Mouse (Mus musculus): ENCODE measurements at regions not wholly inside any gene's neighbourhood (a gene's known extent, or its start where the extent isn't known, plus 50 kb on each side); places are given as distances from the start of the nearest gene placed in this dataset.

DNA sequence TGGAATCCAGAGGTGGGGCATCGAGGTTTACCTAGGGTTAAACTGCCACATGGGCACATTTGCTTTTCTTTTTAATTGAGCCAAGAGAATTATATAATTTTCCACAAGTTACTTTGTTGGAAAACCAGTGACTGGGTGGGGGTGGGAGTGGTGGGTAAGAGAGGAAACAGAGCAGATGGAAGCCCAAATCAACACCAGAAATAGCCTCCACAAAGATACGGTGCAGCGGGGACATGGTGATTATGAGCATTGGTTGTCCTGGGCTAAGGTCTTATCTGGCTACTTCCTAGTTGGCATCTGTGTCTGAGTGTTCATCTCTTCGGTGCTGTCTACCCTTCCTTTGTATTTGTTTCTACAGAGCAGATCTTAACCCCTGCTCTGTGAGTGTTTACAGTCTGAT lies 250.1 kb upstream of the Rora start:
- H3K27ac ChIP-seq, result peak overlapping the region; percentile 52
- H3K9ac ChIP-seq (ENCODE audit: low read depth, low read length), result no peak overlapping the region
- no peak overlapping the region for H3K4me3 ChIP-seq
- peaks cover 6% of the 10 kb centered on the region for H3K4me1 ChIP-seq (ENCODE audit: control insufficient read depth, insufficient read depth, low read length)
- intact Hi-C loops (cut with DNase I), result loop anchor here (5.0 kb wide), 1 partner anchor 101 kb away; no protein-coding TSS in a partner anchor
- H3K27me3 ChIP-seq (ENCODE audit: control insufficient read depth, insufficient read depth, low read length), result no peaks in the 10 kb centered on the region
- DNase-seq, result peak in 1 of 2 experiments; percentile 13
- no peaks in the 10 kb centered on the region for H3K36me3 ChIP-seq (ENCODE audit: control insufficient read depth, insufficient read depth, low read length)
- 27% methylated on average over 4 of the region's 4 CpGs for WGBS
- TF ChIP-seq POLR2A (IDR thresholded peaks at IDR 0.05; ENCODE audit: insufficient read depth, low read depth, low read length) (no peak), EP300 (IDR thresholded peaks at IDR 0.05; ENCODE audit: insufficient read depth, low read depth, low read length) (0 out of 2 replicates have a peak, but pooled peaks have one; percentile 25), CTCF (IDR thresholded peaks at IDR 0.05) (no peak)
- no peaks in the 10 kb centered on the region for H3K79me2 ChIP-seq (replicated peaks; ENCODE audit: control insufficient read depth, insufficient read depth, low read length)

DNA sequence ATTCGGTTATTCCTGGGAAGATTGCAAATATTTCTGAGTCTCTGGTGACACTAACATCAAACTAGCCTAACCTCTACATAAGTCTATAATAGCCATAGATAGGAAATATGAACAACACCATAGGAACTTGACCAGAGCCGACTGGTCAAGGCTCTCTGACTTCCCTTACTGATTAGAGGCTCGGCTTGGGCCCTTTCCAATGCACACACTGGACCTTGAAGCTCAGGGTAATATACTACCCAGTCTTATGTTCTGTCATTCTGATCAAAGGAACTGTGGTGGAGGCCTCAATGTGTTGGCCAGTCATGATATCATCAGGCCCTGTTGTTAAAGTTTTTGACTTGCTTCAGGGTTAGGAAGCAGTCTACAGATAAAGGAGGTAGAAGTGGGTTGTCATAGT lies 243.8 kb upstream of the Rora start:
- H3K4me1 ChIP-seq (ENCODE audit: control insufficient read depth, insufficient read depth, low read length), result no peaks in the 10 kb centered on the region
- intact Hi-C loops (cut with DNase I), result no loop called here
- H3K79me2 ChIP-seq (replicated peaks; ENCODE audit: control insufficient read depth, insufficient read depth, low read length), result no peaks in the 10 kb centered on the region
- DNase-seq, result no peak
- no peak for TF ChIP-seq POLR2A (IDR thresholded peaks at IDR 0.05; ENCODE audit: insufficient read depth, low read depth, low read length)
- TF ChIP-seq CTCF (IDR thresholded peaks at IDR 0.05), result no peak
- no peak for TF ChIP-seq EP300 (IDR thresholded peaks at IDR 0.05; ENCODE audit: insufficient read depth, low read depth, low read length)
- H3K27me3 ChIP-seq (ENCODE audit: control insufficient read depth, insufficient read depth, low read length), result no peaks in the 10 kb centered on the region
- 67% methylated on average over 3 of the region's 3 CpGs for WGBS
- no peak overlapping the region for H3K27ac ChIP-seq
- H3K4me3 ChIP-seq, result no peak overlapping the region
- no peaks in the 10 kb centered on the region for H3K36me3 ChIP-seq (ENCODE audit: control insufficient read depth, insufficient read depth, low read length)
- no peak overlapping the region for H3K9ac ChIP-seq (ENCODE audit: low read depth, low read length)

DNA sequence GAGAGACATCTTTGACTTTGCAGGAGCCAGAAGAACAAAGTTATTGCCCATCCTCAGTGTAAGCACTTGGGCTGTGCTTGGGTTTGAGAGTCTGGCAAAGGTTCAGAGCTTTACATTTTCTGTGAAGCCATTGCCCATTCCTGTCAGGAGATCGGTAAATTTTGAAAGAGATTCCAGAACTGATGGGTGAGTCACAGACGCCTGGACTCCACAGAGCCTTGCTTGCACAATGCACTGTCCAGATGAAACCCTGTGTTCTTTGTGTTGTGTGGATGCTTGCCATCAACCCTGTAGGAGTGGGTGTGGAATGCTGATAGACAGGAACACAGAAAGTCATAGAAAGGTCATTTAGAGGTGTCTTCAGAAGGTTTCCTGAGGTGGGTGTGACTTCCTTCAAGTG lies 227.3 kb upstream of the Rora start:
- Histone ChIP-seq H3K9ac (ENCODE audit: low read depth, low read length) (no peak overlapping the region), H3K4me1 (ENCODE audit: control insufficient read depth, insufficient read depth, low read length) (no peaks in the 10 kb centered on the region), H3K4me3 (no peak overlapping the region), H3K27me3 (ENCODE audit: control insufficient read depth, insufficient read depth, low read length) (no peaks in the 10 kb centered on the region), H3K36me3 (ENCODE audit: control insufficient read depth, insufficient read depth, low read length) (no peaks in the 10 kb centered on the region), H3K79me2 (replicated peaks; ENCODE audit: control insufficient read depth, insufficient read depth, low read length) (no peaks in the 10 kb centered on the region), H3K27ac (no peak overlapping the region)
- DNase-seq, result no peak
- intact Hi-C loops (cut with DNase I), result no loop called here
- no peak for TF ChIP-seq EP300 (IDR thresholded peaks at IDR 0.05; ENCODE audit: insufficient read depth, low read depth, low read length)
- no peak for TF ChIP-seq POLR2A (IDR thresholded peaks at IDR 0.05; ENCODE audit: insufficient read depth, low read depth, low read length)
- no peak for TF ChIP-seq CTCF (IDR thresholded peaks at IDR 0.05)
- 56% methylated on average over 2 of the region's 2 CpGs for WGBS

DNA sequence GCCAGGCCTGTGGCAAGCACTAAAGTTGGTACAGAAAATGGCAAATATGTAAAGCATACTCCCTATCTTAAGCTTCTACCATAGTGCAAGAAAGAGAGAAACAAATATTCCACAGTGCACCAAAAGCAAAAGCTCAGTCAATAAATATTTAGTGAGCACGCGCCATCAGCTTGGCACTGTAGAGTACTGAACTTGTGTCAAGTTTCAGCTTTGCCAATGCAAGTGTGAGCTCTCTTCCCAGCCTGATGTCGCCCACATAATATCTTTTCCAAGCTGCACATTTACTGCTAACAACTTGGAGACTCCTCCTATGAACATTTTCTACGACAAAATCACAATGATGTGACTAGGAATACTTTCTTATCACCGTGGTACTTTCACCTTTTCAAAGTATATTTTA lies 190.8 kb upstream of the Rora start:
- no peak for DNase-seq
- Histone ChIP-seq H3K27ac (no peak overlapping the region), H3K9ac (ENCODE audit: low read depth, low read length) (no peak overlapping the region), H3K27me3 (ENCODE audit: control insufficient read depth, insufficient read depth, low read length) (0 out of 2 replicates have a peak, but pooled peaks cover 1% of the 10 kb centered on the region), H3K4me1 (ENCODE audit: control insufficient read depth, insufficient read depth, low read length) (no peaks in the 10 kb centered on the region), H3K4me3 (no peak overlapping the region), H3K79me2 (replicated peaks; ENCODE audit: control insufficient read depth, insufficient read depth, low read length) (no peaks in the 10 kb centered on the region), H3K36me3 (ENCODE audit: control insufficient read depth, insufficient read depth, low read length) (no peaks in the 10 kb centered on the region)
- TF ChIP-seq CTCF (IDR thresholded peaks at IDR 0.05), result no peak
- no peak for TF ChIP-seq POLR2A (IDR thresholded peaks at IDR 0.05; ENCODE audit: insufficient read depth, low read depth, low read length)
- no peak for TF ChIP-seq EP300 (IDR thresholded peaks at IDR 0.05; ENCODE audit: insufficient read depth, low read depth, low read length)
- 87% methylated on average over 5 of the region's 5 CpGs for WGBS
- intact Hi-C loops (cut with DNase I), result no loop called here

DNA sequence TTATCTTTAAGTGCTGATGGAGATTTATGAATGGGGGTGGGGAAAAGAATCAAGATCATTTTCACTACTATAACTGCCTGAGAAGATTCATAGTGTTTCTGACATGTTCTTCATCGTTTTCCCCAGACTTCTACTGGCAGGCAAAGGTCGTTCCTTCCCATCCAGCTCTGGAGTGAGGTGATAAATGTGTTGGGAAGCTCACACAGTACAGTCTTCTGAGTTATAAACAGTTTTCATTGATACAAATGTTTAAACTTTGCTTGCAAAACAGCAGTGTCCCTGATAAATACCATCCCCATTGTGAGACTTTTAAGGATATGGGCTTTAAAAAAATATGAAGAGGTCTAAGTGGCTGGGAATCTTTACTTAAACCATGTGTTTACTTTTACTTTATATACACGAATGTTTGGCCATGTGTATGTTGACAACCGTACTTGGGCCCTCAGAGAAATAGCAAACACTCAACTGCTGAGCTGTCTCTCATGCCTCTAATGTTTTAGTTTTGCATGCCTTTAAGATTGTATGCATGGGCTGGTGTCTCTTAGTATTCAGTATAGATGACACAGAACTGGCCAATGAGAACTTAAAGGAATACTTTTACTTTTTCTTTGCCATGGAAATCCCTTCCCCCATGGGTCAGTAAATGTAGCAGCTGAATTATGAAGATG lies 189.8 kb upstream of the Rora start:
- DNase-seq, result no peak
- Histone ChIP-seq H3K36me3 (ENCODE audit: control insufficient read depth, insufficient read depth, low read length) (no peaks in the 10 kb centered on the region), H3K27ac (no peak overlapping the region), H3K4me1 (ENCODE audit: control insufficient read depth, insufficient read depth, low read length) (no peaks in the 10 kb centered on the region), H3K4me3 (no peak overlapping the region), H3K27me3 (ENCODE audit: control insufficient read depth, insufficient read depth, low read length) (0 out of 2 replicates have a peak, but pooled peaks cover 1% of the 10 kb centered on the region), H3K79me2 (replicated peaks; ENCODE audit: control insufficient read depth, insufficient read depth, low read length) (no peaks in the 10 kb centered on the region), H3K9ac (ENCODE audit: low read depth, low read length) (no peak overlapping the region)
- WGBS, result 66% methylated on average over 4 of the region's 4 CpGs
- intact Hi-C loops (cut with DNase I), result no loop called here
- TF ChIP-seq EP300 (IDR thresholded peaks at IDR 0.05; ENCODE audit: insufficient read depth, low read depth, low read length) (no peak), CTCF (IDR thresholded peaks at IDR 0.05) (no peak), POLR2A (IDR thresholded peaks at IDR 0.05; ENCODE audit: insufficient read depth, low read depth, low read length) (no peak)

DNA sequence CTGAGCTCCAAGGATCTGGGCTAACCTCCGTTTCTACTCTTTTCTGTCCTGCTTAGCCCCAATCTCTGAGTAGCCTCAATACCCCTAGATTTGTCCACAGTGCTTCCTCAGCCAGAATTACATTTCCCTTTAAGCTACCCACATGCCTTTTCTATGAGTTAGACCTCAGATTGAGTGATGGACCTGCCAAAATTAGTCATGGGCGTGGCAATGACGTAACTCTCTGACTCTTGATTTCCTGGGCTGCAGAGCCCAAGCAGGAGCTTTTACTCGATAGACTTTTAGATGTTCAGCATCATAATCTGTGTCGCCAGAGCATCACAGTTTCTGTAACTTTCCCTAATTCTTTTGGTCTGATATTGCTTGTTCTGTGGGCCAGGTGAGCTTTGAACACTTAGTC lies 186.9 kb upstream of the Rora start:
- Histone ChIP-seq H3K27me3 (ENCODE audit: control insufficient read depth, insufficient read depth, low read length) (0 out of 2 replicates have a peak, but pooled peaks cover 1% of the 10 kb centered on the region), H3K4me3 (no peak overlapping the region), H3K79me2 (replicated peaks; ENCODE audit: control insufficient read depth, insufficient read depth, low read length) (no peaks in the 10 kb centered on the region), H3K4me1 (ENCODE audit: control insufficient read depth, insufficient read depth, low read length) (no peaks in the 10 kb centered on the region), H3K36me3 (ENCODE audit: control insufficient read depth, insufficient read depth, low read length) (no peaks in the 10 kb centered on the region), H3K27ac (no peak overlapping the region), H3K9ac (ENCODE audit: low read depth, low read length) (no peak overlapping the region)
- no peak for TF ChIP-seq POLR2A (IDR thresholded peaks at IDR 0.05; ENCODE audit: insufficient read depth, low read depth, low read length)
- no peak for TF ChIP-seq CTCF (IDR thresholded peaks at IDR 0.05)
- TF ChIP-seq EP300 (IDR thresholded peaks at IDR 0.05; ENCODE audit: insufficient read depth, low read depth, low read length), result no peak
- 57% methylated on average over 5 of the region's 5 CpGs for WGBS
- peak; percentile 24 to 38 for DNase-seq
- intact Hi-C loops (cut with DNase I), result no loop called here
